Mouse (Mus musculus) spleen, embryonic (tissue): ENCODE data around the gene Wdr25.

Experiments used
- CTCF ChIA-PET: fragments of 350-600 bp; sonication (Branson Sonifier 250); formaldehyde crosslinking; loops from one replicate; lab custom pipeline; 2022; lab: Charles Lee

Wdr25 gene

GRCm38 (mm10) chr12:108934231-108934630 lies 40.8 kb downstream of the Wdr25 start:
- CTCF ChIA-PET, result no interaction called here

- CTCF ChIA-PET, result no interaction called here
Measured at GRCm38 (mm10) chr12:108936834-108937233, 43.4 kb downstream of the Wdr25 start.

GRCm38 (mm10) chr12:108937506-108937905 lies 44.1 kb downstream of the Wdr25 start:
- CTCF ChIA-PET, result no interaction called here

GRCm38 (mm10) chr12:108938844-108939243 lies 45.4 kb downstream of the Wdr25 start:
- CTCF ChIA-PET, result interaction anchor here (0.6 kb wide), 1 partner anchor 118 kb away, joined by 3 read pairs; no protein-coding TSS in a partner anchor

GRCm38 (mm10) chr12:108939317-108939716 lies 45.9 kb downstream of the Wdr25 start:
- CTCF ChIA-PET, result interaction anchor here (0.6 kb wide), 1 partner anchor 118 kb away, joined by 3 read pairs; no protein-coding TSS in a partner anchor

- CTCF ChIA-PET, result no interaction called here
Measured at GRCm38 (mm10) chr12:108940255-108940654, 46.8 kb downstream of the Wdr25 start.

GRCm38 (mm10) chr12:108941282-108941681 lies 47.9 kb downstream of the Wdr25 start:
- CTCF ChIA-PET, result no interaction called here

- CTCF ChIA-PET, result no interaction called here
Measured at GRCm38 (mm10) chr12:108942203-108942923, 48.9 kb downstream of the Wdr25 start.

- CTCF ChIA-PET, result no interaction called here
Measured at GRCm38 (mm10) chr12:108953011-108953550, 59.6 kb downstream of the Wdr25 start.

- CTCF ChIA-PET, result interaction anchor here (0.6 kb wide), 1 partner anchor 441 kb away, joined by 3 read pairs; no protein-coding TSS in a partner anchor
Measured at GRCm38 (mm10) chr12:108953838-108954237, 60.4 kb downstream of the Wdr25 start.

- CTCF ChIA-PET, result interaction anchor here (0.6 kb wide), 1 partner anchor 440 kb away, joined by 3 read pairs; no protein-coding TSS in a partner anchor
Measured at GRCm38 (mm10) chr12:108954456-108954855, 61.0 kb downstream of the Wdr25 start.

- CTCF ChIA-PET, result interaction anchor here (0.6 kb wide), 1 partner anchor 137 kb away, joined by 5 read pairs; no protein-coding TSS in a partner anchor
Measured at GRCm38 (mm10) chr12:108958483-108958882, 65.1 kb downstream of the Wdr25 start.

- CTCF ChIA-PET, result interaction anchor here (0.6 kb wide), 1 partner anchor 137 kb away, joined by 5 read pairs; no protein-coding TSS in a partner anchor
Measured at GRCm38 (mm10) chr12:108958991-108959638, 65.7 kb downstream of the Wdr25 start.

GRCm38 (mm10) chr12:108959639-108960219 lies 66.3 kb downstream of the Wdr25 start:
- CTCF ChIA-PET, result no interaction called here

- CTCF ChIA-PET, result no interaction called here
Measured at GRCm38 (mm10) chr12:108960225-108960624, 66.8 kb downstream of the Wdr25 start.

- CTCF ChIA-PET, result no interaction called here
Measured at GRCm38 (mm10) chr12:108967631-108968030, 74.2 kb downstream of the Wdr25 start.

- CTCF ChIA-PET, result no interaction called here
Measured at GRCm38 (mm10) chr12:108968031-108968430, 74.6 kb downstream of the Wdr25 start.

- CTCF ChIA-PET, result no interaction called here
Measured at GRCm38 (mm10) chr12:108971446-108971845, 78.0 kb downstream of the Wdr25 start.

GRCm38 (mm10) chr12:108972234-108972633 lies 78.8 kb downstream of the Wdr25 start:
- CTCF ChIA-PET, result no interaction called here

GRCm38 (mm10) chr12:108979977-108980376 lies 86.5 kb downstream of the Wdr25 start:
- CTCF ChIA-PET, result interaction anchor here (0.6 kb wide), 1 partner anchor 18 kb away, joined by 3 read pairs; no protein-coding TSS in a partner anchor

- CTCF ChIA-PET, result interaction anchor here (0.5 kb wide), 1 partner anchor 1135 kb away, joined by 5 read pairs; no protein-coding TSS in a partner anchor
Measured at GRCm38 (mm10) chr12:108981941-108982683, 88.7 kb downstream of the Wdr25 start.
